Mouse (Mus musculus) cerebellum, postnatal 4 days (tissue): Measurements from ENCODE around the gene Zfpm1.

Experiments used
- DNase-seq, 2 experiments: peaks; one replicate each; pipeline ENCODE4 v3.0.0; 2022; ENCODE audit warnings: low spot score in 2 of 2, mixed read lengths in 1 of 2

The Zfpm1 gene

GRCm38 (mm10) chr8:122274651-122275391, 7.1 kb upstream of the Zfpm1 start:
- no peak for DNase-seq

GRCm38 (mm10) chr8:122276308-122276707, 5.6 kb upstream of the Zfpm1 start:
- no peak for DNase-seq

GRCm38 (mm10) chr8:122277204-122277995, 4.5 kb upstream of the Zfpm1 start:
- no peak for DNase-seq

- no peak for DNase-seq
These were observed 1.8 kb upstream of the Zfpm1 start for GRCm38 (mm10) chr8:122280156-122280555.

- no peak for DNase-seq
These were observed 1.2 kb upstream of the Zfpm1 start for GRCm38 (mm10) chr8:122280588-122281316.

GRCm38 (mm10) chr8:122281317-122282034, 465 bp upstream of the Zfpm1 start:
- DNase-seq, result peak; percentile 95 to 98

GRCm38 (mm10) chr8:122282501-122283355, 787 bp downstream of the Zfpm1 start:
- peak in 1 of 2 experiments; percentile 46 for DNase-seq

- DNase-seq, result no peak
These were observed 1.6 kb downstream of the Zfpm1 start for GRCm38 (mm10) chr8:122283356-122284202.

- peak in 1 of 2 experiments; percentile 51 for DNase-seq
These were observed 2.3 kb downstream of the Zfpm1 start for GRCm38 (mm10) chr8:122284203-122284658.

- DNase-seq, result no peak
These were observed 2.8 kb downstream of the Zfpm1 start for GRCm38 (mm10) chr8:122284659-122285261.

GRCm38 (mm10) chr8:122285727-122286126, 3.8 kb downstream of the Zfpm1 start:
- DNase-seq, result no peak

- no peak for DNase-seq
These were observed 5.0 kb downstream of the Zfpm1 start for GRCm38 (mm10) chr8:122286899-122287298.

GRCm38 (mm10) chr8:122287742-122288141, 5.8 kb downstream of the Zfpm1 start:
- no peak for DNase-seq

GRCm38 (mm10) chr8:122288344-122288743, 6.4 kb downstream of the Zfpm1 start:
- DNase-seq, result no peak

GRCm38 (mm10) chr8:122291075-122291474, 9.1 kb downstream of the Zfpm1 start:
- DNase-seq, result no peak

- DNase-seq, result no peak
These were observed 9.6 kb downstream of the Zfpm1 start for GRCm38 (mm10) chr8:122291549-122291948.

- no peak for DNase-seq
These were observed 11.5 kb downstream of the Zfpm1 start for GRCm38 (mm10) chr8:122293484-122293883.

- DNase-seq, result no peak
These were observed 12.3 kb downstream of the Zfpm1 start for GRCm38 (mm10) chr8:122294273-122294683.

- no peak for DNase-seq
These were observed 13.4 kb downstream of the Zfpm1 start for GRCm38 (mm10) chr8:122295389-122295788.
